Mouse (Mus musculus) cortical plate, adult 2 months (tissue): ENCODE measurements around the gene Nppb.

ENCODE experiments used
- CTCF ChIP-seq: fragments of 200-500 bp; IDR thresholded peaks from 2 replicates; pipeline ENCODE4 v1.5.1; 2011; ENCODE audit warnings: mild to moderate bottlenecking, control low read depth, low read length; ENCODE audit not compliant: insufficient read depth; ENCODE audit errors: extremely low read depth
- POLR2A ChIP-seq: fragments of 200-500 bp; IDR thresholded peaks from 2 replicates; pipeline ENCODE4 v1.6.1; 2011; ENCODE audit warnings: mild to moderate bottlenecking, low read length, control low read depth; ENCODE audit not compliant: insufficient read depth; ENCODE audit errors: extremely low read depth

- TF ChIP-seq POLR2A: no peak
- no peak for TF ChIP-seq CTCF
These were observed 24.1 kb downstream of the Nppb start for GRCm38 (mm10) chr4:148009641-148010040.
